Mouse (Mus musculus) cerebellum, postnatal 10 days (tissue): Measurements from ENCODE around the gene Hjurp.

Source experiments
- DNase-seq, 2 experiments: peaks; one replicate each; pipeline ENCODE4 v3.0.0; 2021; ENCODE audit warnings: mixed read lengths in 2 of 2

Gene Hjurp

GRCm38 (mm10) chr1:88260114-88260513 is 17.3 kb downstream of the Hjurp start:
- DNase-seq = peak; percentile 73 to 79

- DNase-seq = peak in 1 of 2 experiments; percentile 51
Measured at GRCm38 (mm10) chr1:88259643-88260024, 17.8 kb downstream of the Hjurp start.

GRCm38 (mm10) chr1:88258881-88259642 is 18.4 kb downstream of the Hjurp start:
- DNase-seq = peak; percentile 87 to 88

GRCm38 (mm10) chr1:88258361-88258760 is 19.1 kb downstream of the Hjurp start:
- peak; percentile 54 to 56 for DNase-seq

GRCm38 (mm10) chr1:88257681-88258080 is 19.8 kb downstream of the Hjurp start:
- peak; percentile 40 to 58 for DNase-seq

GRCm38 (mm10) chr1:88256886-88257663 is 20.4 kb downstream of the Hjurp start:
- peak in 1 of 2 experiments; percentile 44 for DNase-seq

- DNase-seq = peak; percentile 86 to 87
Measured at GRCm38 (mm10) chr1:88255989-88256754, 21.3 kb downstream of the Hjurp start.

GRCm38 (mm10) chr1:88255466-88255857 is 22.0 kb downstream of the Hjurp start:
- DNase-seq = peak in 1 of 2 experiments; percentile 61

GRCm38 (mm10) chr1:88254793-88255465 is 22.5 kb downstream of the Hjurp start:
- peak; percentile 89 to 93 for DNase-seq

GRCm38 (mm10) chr1:88253540-88253939 is 23.9 kb downstream of the Hjurp start:
- no peak for DNase-seq

GRCm38 (mm10) chr1:88253106-88253505 is 24.3 kb downstream of the Hjurp start:
- DNase-seq = no peak

- DNase-seq = no peak
Measured at GRCm38 (mm10) chr1:88250023-88250422, 27.4 kb downstream of the Hjurp start.

- no peak for DNase-seq
Measured at GRCm38 (mm10) chr1:88249596-88249995, 27.8 kb downstream of the Hjurp start.

GRCm38 (mm10) chr1:88248658-88249057 is 28.8 kb downstream of the Hjurp start:
- peak; percentile 53 to 54 for DNase-seq

GRCm38 (mm10) chr1:88247660-88248059 is 29.8 kb downstream of the Hjurp start:
- no peak for DNase-seq

GRCm38 (mm10) chr1:88246386-88246785 is 31.0 kb downstream of the Hjurp start:
- DNase-seq = no peak

- DNase-seq = no peak
Measured at GRCm38 (mm10) chr1:88245881-88246280, 31.6 kb downstream of the Hjurp start.

GRCm38 (mm10) chr1:88243861-88244260 is 33.6 kb downstream of the Hjurp start:
- no peak for DNase-seq

- DNase-seq = no peak
Measured at GRCm38 (mm10) chr1:88240579-88240978, 36.9 kb downstream of the Hjurp start.

GRCm38 (mm10) chr1:88240072-88240471 is 37.4 kb downstream of the Hjurp start:
- DNase-seq = peak in 1 of 2 experiments; percentile 32

- DNase-seq = no peak
Measured at GRCm38 (mm10) chr1:88238771-88239170, 38.7 kb downstream of the Hjurp start.

- no peak for DNase-seq
Measured at GRCm38 (mm10) chr1:88237311-88237710, 40.1 kb downstream of the Hjurp start.
